Mouse (Mus musculus): ENCODE measurements around the gene Qser1. TPM values are rescaled to one million over a fixed set of nuclear protein-coding genes. Genes with fewer than 3 reads are reported as not detected.

Qser1 gene
- polyA plus RNA-seq, 1 experiment from 2014 or later, result 6.9 TPM

GRCm38 (mm10) chr2:104732562-104733256, 83.9 kb downstream of the Qser1 start:
- no peak for ATAC-seq (replicated peaks; ENCODE audit: low FRiP score, low read depth)
- 61% methylated on average over 7 of the region's 7 CpGs for WGBS
- H3K4me3 ChIP-seq (replicated peaks; ENCODE audit: low read depth, low read length), result no peak overlapping the region

GRCm38 (mm10) chr2:104732033-104732444, 84.5 kb downstream of the Qser1 start:
- Histone ChIP-seq H3K4me3 (replicated peaks; ENCODE audit: low read depth, low read length) (no peak overlapping the region), H3K27me3 (ENCODE audit: insufficient read depth, low read length) (no peaks in the 10 kb centered on the region), H3K4me1 (replicated peaks; ENCODE audit: insufficient read depth, low read length) (peaks cover 4% of the 10 kb centered on the region; the same call in 1 of the 2 replicates), H3K4me2 (ENCODE audit: low read length) (no peak overlapping the region), H3K36me3 (ENCODE audit: insufficient read depth, low read length) (no peaks in the 10 kb centered on the region), H3K9ac (ENCODE audit: low read depth, low read length) (no peak overlapping the region), H3K9me3 (replicated peaks; ENCODE audit: low read length) (no peaks in the 10 kb centered on the region), H3K27ac (peak overlapping the region; percentile 1; the same call in 1 of the 2 replicates)
- no peak for ATAC-seq (replicated peaks; ENCODE audit: low FRiP score, low read depth)
- 56% methylated on average over 9 of the region's 9 CpGs for WGBS
- no peak for DNase-seq (ENCODE audit: low spot score)
- TF ChIP-seq CTCF (IDR thresholded peaks at IDR 0.05; ENCODE audit: low read depth), result no peak

More at GRCm38 (mm10) chr2:104732562-104733256, 83.9 kb downstream of the Qser1 start:
- TF ChIP-seq CTCF (IDR thresholded peaks at IDR 0.05; ENCODE audit: low read depth), result no peak
- Histone ChIP-seq H3K4me1 (replicated peaks; ENCODE audit: insufficient read depth, low read length) (peaks cover 4% of the 10 kb centered on the region; the same call in 1 of the 2 replicates), H3K27ac (no peak overlapping the region), H3K36me3 (ENCODE audit: insufficient read depth, low read length) (no peaks in the 10 kb centered on the region), H3K4me2 (ENCODE audit: low read length) (no peak overlapping the region), H3K9me3 (replicated peaks; ENCODE audit: low read length) (no peaks in the 10 kb centered on the region), H3K9ac (ENCODE audit: low read depth, low read length) (no peak overlapping the region), H3K27me3 (ENCODE audit: insufficient read depth, low read length) (no peaks in the 10 kb centered on the region)
- no peak for DNase-seq (ENCODE audit: low spot score)

- no peaks in the 10 kb centered on the region for H3K9me3 ChIP-seq (replicated peaks; ENCODE audit: low read length)
- H3K4me1 ChIP-seq (replicated peaks; ENCODE audit: insufficient read depth, low read length), result 0 out of 2 replicates have a peak, but pooled peaks cover 4% of the 10 kb centered on the region
- H3K9ac ChIP-seq (ENCODE audit: low read depth, low read length), result no peak overlapping the region
- no peak overlapping the region for H3K4me2 ChIP-seq (ENCODE audit: low read length)
- ATAC-seq (replicated peaks; ENCODE audit: low FRiP score, low read depth), result no peak
- WGBS, result 55% methylated on average over 1 of the region's 1 CpGs
- no peak for TF ChIP-seq CTCF (IDR thresholded peaks at IDR 0.05; ENCODE audit: low read depth)
- no peak overlapping the region for H3K27ac ChIP-seq
- no peaks in the 10 kb centered on the region for H3K27me3 ChIP-seq (ENCODE audit: insufficient read depth, low read length)
- no peak for DNase-seq (ENCODE audit: low spot score)
- no peaks in the 10 kb centered on the region for H3K36me3 ChIP-seq (ENCODE audit: insufficient read depth, low read length)
- H3K4me3 ChIP-seq (replicated peaks; ENCODE audit: low read depth, low read length), result no peak overlapping the region
Observed at GRCm38 (mm10) chr2:104727369-104727768, 89.2 kb downstream of the Qser1 start.

GRCm38 (mm10) chr2:104722021-104722420, 94.5 kb downstream of the Qser1 start:
- Histone ChIP-seq H3K9me3 (replicated peaks; ENCODE audit: low read length) (no peaks in the 10 kb centered on the region), H3K9ac (ENCODE audit: low read depth, low read length) (no peak overlapping the region), H3K27ac (no peak overlapping the region), H3K36me3 (ENCODE audit: insufficient read depth, low read length) (no peaks in the 10 kb centered on the region), H3K27me3 (ENCODE audit: insufficient read depth, low read length) (no peaks in the 10 kb centered on the region), H3K4me1 (replicated peaks; ENCODE audit: insufficient read depth, low read length) (no peaks in the 10 kb centered on the region), H3K4me2 (ENCODE audit: low read length) (no peak overlapping the region), H3K4me3 (replicated peaks; ENCODE audit: low read depth, low read length) (no peak overlapping the region)
- no peak for DNase-seq (ENCODE audit: low spot score)
- WGBS, result 43% methylated on average over 3 of the region's 3 CpGs
- TF ChIP-seq CTCF (IDR thresholded peaks at IDR 0.05; ENCODE audit: low read depth), result no peak
- ATAC-seq (replicated peaks; ENCODE audit: low FRiP score, low read depth), result no peak

GRCm38 (mm10) chr2:104717827-104718226, 98.7 kb downstream of the Qser1 start:
- Histone ChIP-seq H3K27ac (no peak overlapping the region), H3K36me3 (ENCODE audit: insufficient read depth, low read length) (no peaks in the 10 kb centered on the region), H3K4me1 (replicated peaks; ENCODE audit: insufficient read depth, low read length) (no peaks in the 10 kb centered on the region), H3K4me3 (replicated peaks; ENCODE audit: low read depth, low read length) (no peak overlapping the region), H3K9ac (ENCODE audit: low read depth, low read length) (no peak overlapping the region), H3K9me3 (replicated peaks; ENCODE audit: low read length) (no peaks in the 10 kb centered on the region), H3K4me2 (ENCODE audit: low read length) (no peak overlapping the region), H3K27me3 (ENCODE audit: insufficient read depth, low read length) (no peaks in the 10 kb centered on the region)
- no peak for TF ChIP-seq CTCF (IDR thresholded peaks at IDR 0.05; ENCODE audit: low read depth)
- no peak for ATAC-seq (replicated peaks; ENCODE audit: low FRiP score, low read depth)
- DNase-seq (ENCODE audit: low spot score), result no peak
- 72% methylated on average over 4 of the region's 4 CpGs for WGBS

- TF ChIP-seq CTCF (IDR thresholded peaks at IDR 0.05; ENCODE audit: low read depth), result no peak
- H3K9me3 ChIP-seq (replicated peaks; ENCODE audit: low read length), result no peaks in the 10 kb centered on the region
- no peaks in the 10 kb centered on the region for H3K4me1 ChIP-seq (replicated peaks; ENCODE audit: insufficient read depth, low read length)
- no peak overlapping the region for H3K4me2 ChIP-seq (ENCODE audit: low read length)
- H3K9ac ChIP-seq (ENCODE audit: low read depth, low read length), result no peak overlapping the region
- DNase-seq (ENCODE audit: low spot score) (no peak), ATAC-seq (replicated peaks; ENCODE audit: low FRiP score, low read depth) (no peak)
- no peak overlapping the region for H3K4me3 ChIP-seq (replicated peaks; ENCODE audit: low read depth, low read length)
- H3K27ac ChIP-seq, result no peak overlapping the region
- no peaks in the 10 kb centered on the region for H3K36me3 ChIP-seq (ENCODE audit: insufficient read depth, low read length)
- H3K27me3 ChIP-seq (ENCODE audit: insufficient read depth, low read length), result no peaks in the 10 kb centered on the region
- WGBS, result 77% methylated on average over 2 of the region's 2 CpGs
Observed at GRCm38 (mm10) chr2:104717231-104717735, 99.3 kb downstream of the Qser1 start.
